Mouse (Mus musculus) liver, embryonic 12.5 days (tissue): ENCODE data around the gene Slc35f4. TPM values are rescaled to one million over a fixed set of nuclear protein-coding genes. Genes with fewer than 3 reads are reported as not detected.

Source experiments
- ATAC-seq: fragments of 200-750 bp; cut with Nextera tagmentation; 2 replicates; pipeline ENCODE4 v1.8.0; 2017; ENCODE audit warnings: moderate number of reproducible peaks, mild to moderate bottlenecking, moderate library complexity
- H3K27ac ChIP-seq: fragments of 300-500 bp; sonication (generic); 2 replicates; pipeline ENCODE4 v1.5.1; 2016; ENCODE audit warnings: mild to moderate bottlenecking
- H3K27me3 ChIP-seq: fragments of 300-500 bp; sonication (generic); replicated peaks from 2 replicates; pipeline ENCODE4 v1.6.1; 2016; ENCODE audit warnings: mild to moderate bottlenecking, moderate library complexity
- H3K36me3 ChIP-seq: fragments of 300-500 bp; sonication (generic); 2 replicates; pipeline ENCODE4 v1.6.1; 2016; ENCODE audit warnings: mild to moderate bottlenecking, moderate library complexity
- H3K4me1 ChIP-seq: fragments of 300-500 bp; sonication (generic); 2 replicates; pipeline ENCODE4 v1.6.1; 2016
- H3K4me2 ChIP-seq: fragments of 300-500 bp; sonication (generic); 2 replicates; pipeline ENCODE4 v1.6.1; 2016; ENCODE audit warnings: mild to moderate bottlenecking, moderate library complexity
- H3K4me3 ChIP-seq: fragments of 300-500 bp; sonication (generic); 2 replicates; pipeline ENCODE4 v1.5.1; 2016; ENCODE audit warnings: mild to moderate bottlenecking, moderate library complexity
- H3K9ac ChIP-seq: fragments of 300-500 bp; sonication (generic); 2 replicates; pipeline ENCODE4 v1.6.1; 2016; ENCODE audit warnings: mild to moderate bottlenecking, moderate library complexity
- H3K9me3 ChIP-seq: fragments of 300-500 bp; sonication (generic); replicated peaks from 2 replicates; pipeline ENCODE4 v1.6.1; 2016; ENCODE audit warnings: mild to moderate bottlenecking, moderate library complexity
- WGBS: fragments of 180-500 bp; shearing (Covaris S2); methylation state at CpG from one replicate; pipeline ENCODE4 v1.1.7; 2016; ENCODE audit not compliant: insufficient replicate concordance; 5-methylcytosine and 5-hydroxymethylcytosine counted together
- polyA plus RNA-seq: library from polyadenylated mRNA; unstranded; fragments of >200 nt; fragmentation: Nextera tagmentation; extraction: Ambion mirVana; gene quantifications from 2 replicates; pipeline ENCODE4 v1.2.1, GENCODE M21; 2016

Gene Slc35f4
- 0.10 and 0.16 TPM in 2 replicates for polyA plus RNA-seq

DNA sequence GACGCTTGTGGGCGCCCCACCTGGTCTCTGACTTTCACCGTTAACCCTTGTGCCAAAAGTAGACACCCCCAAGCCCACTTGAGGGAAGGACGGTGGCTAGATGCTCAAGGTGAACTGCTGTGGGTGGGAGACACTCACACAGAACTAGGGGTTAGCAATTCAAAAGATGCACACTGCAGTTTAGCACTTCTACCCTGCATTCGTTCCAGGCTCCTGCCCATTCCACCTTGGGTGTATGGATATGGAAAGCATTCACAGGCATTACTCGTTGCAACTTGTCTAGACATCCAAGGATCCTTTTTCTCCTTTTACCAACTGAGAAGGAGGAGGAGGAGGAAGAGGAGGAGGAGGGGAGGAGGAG is at the start of gene Slc35f4:
TSS of gene Slc35f4 (minus strand) at position 116 of the 361 bp plus-strand sequence.
- ATAC-seq: no peak
- Histone ChIP-seq H3K36me3 (no peaks in the 10 kb centered on the region), H3K9me3 (no peaks in the 10 kb centered on the region), H3K4me2 (peak within 1 kb of the TSS; percentile 52), H3K27ac (no peak within 1 kb of the TSS), H3K4me3 (no peak within 1 kb of the TSS), H3K9ac (no peak within 1 kb of the TSS), H3K27me3 (peaks cover 17% of the 10 kb centered on the region), H3K4me1 (peaks cover 4% of the 10 kb centered on the region; the same call in 1 of the 2 replicates)
- 20% methylated on average over 6 of the region's 6 CpGs for WGBS

DNA sequence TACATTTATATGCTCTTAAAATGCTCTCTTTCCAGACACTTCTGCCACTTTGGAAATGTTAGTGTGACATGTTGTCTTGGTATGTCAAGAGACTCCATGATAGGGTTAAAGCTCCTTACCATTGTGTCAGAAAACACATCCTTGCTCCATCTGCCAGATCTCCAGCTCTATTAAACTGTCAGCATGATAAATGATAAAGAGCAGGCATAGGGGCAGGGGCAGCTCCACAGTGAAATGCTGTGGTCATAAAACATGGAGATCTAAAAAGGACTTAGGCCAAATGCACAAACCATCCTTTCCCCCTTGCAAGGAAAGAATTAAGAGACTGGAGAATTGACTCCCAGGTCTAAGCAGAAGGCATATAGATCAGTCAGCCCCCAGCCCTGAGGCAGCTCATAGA is 42.5 kb upstream of the Slc35f4 start:
- H3K36me3 ChIP-seq: no peaks in the 10 kb centered on the region
- H3K27me3 ChIP-seq: no peaks in the 10 kb centered on the region
- no peak overlapping the region for H3K4me3 ChIP-seq
- no peak overlapping the region for H3K4me2 ChIP-seq
- no peak overlapping the region for H3K9ac ChIP-seq
- no peaks in the 10 kb centered on the region for H3K9me3 ChIP-seq
- H3K27ac ChIP-seq: no peak overlapping the region
- no peak for ATAC-seq
- H3K4me1 ChIP-seq: no peaks in the 10 kb centered on the region

DNA sequence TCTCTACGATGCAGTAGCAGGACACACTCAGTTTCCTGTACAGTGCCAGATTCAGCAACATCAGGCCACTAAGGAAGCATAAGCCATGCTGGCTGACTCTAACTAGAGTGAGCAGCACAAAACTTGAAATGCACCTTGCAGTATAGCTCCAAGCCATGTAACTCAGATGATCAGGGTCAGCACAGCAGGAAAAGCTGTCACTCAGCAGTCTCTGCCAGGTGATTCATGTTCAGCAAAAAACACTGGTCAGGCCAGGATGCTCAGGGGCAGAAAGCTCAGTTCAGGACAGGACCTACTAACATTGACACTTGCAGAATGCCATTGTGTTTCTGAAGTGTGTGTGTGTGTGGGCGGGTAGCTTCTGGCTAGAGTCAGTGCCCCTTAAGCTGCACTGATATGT is 34.9 kb upstream of the Slc35f4 start:
- no peaks in the 10 kb centered on the region for H3K4me1 ChIP-seq
- H3K36me3 ChIP-seq: no peaks in the 10 kb centered on the region
- no peaks in the 10 kb centered on the region for H3K27me3 ChIP-seq
- H3K4me3 ChIP-seq: no peak overlapping the region
- 49% methylated on average over 2 of the region's 2 CpGs for WGBS
- no peak for ATAC-seq
- no peak overlapping the region for H3K4me2 ChIP-seq
- no peak overlapping the region for H3K27ac ChIP-seq
- no peaks in the 10 kb centered on the region for H3K9me3 ChIP-seq
- no peak overlapping the region for H3K9ac ChIP-seq

DNA sequence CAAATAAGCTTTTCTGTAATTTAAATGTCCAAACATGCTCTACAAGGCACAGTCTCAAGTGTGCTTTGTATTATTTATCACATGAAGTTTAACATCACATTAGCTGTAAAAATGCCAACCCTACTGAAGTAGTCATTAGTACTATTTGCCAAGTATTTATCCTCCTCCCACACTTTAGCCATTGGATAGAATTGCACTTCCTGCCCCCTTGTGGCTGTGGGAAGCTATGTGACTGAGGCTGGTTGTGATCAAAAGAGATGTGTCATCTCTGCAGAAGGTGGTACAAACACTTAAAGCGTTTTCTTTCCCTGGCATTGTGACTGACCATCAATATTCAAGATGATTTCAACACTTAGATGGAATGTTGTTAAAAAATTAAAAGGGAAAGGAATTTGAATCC is 14.3 kb upstream of the Slc35f4 start:
- no peaks in the 10 kb centered on the region for H3K9me3 ChIP-seq
- H3K4me2 ChIP-seq: no peak overlapping the region
- H3K36me3 ChIP-seq: no peaks in the 10 kb centered on the region
- H3K4me3 ChIP-seq: no peak overlapping the region
- H3K9ac ChIP-seq: no peak overlapping the region
- ATAC-seq: no peak
- no peaks in the 10 kb centered on the region for H3K4me1 ChIP-seq
- H3K27me3 ChIP-seq: no peaks in the 10 kb centered on the region
- no peak overlapping the region for H3K27ac ChIP-seq
- 24% methylated on average over 1 of the region's 1 CpGs for WGBS

GRCm38 (mm10) chr14:49525176-49525930 is 493 bp downstream of the Slc35f4 start:
- no peak overlapping the region for H3K27ac ChIP-seq
- H3K4me3 ChIP-seq: no peak overlapping the region
- WGBS: 3% methylated on average over 57 of the region's 63 CpGs
- peak; percentile 40; the same call in 1 of the 2 replicates for ATAC-seq
- no peaks in the 10 kb centered on the region for H3K36me3 ChIP-seq
- H3K9me3 ChIP-seq: no peaks in the 10 kb centered on the region
- H3K9ac ChIP-seq: no peak overlapping the region
- H3K27me3 ChIP-seq: peaks cover 17% of the 10 kb centered on the region
- peak overlapping the region; percentile 52 for H3K4me2 ChIP-seq
- H3K4me1 ChIP-seq: peaks cover 4% of the 10 kb centered on the region; the same call in 1 of the 2 replicates

DNA sequence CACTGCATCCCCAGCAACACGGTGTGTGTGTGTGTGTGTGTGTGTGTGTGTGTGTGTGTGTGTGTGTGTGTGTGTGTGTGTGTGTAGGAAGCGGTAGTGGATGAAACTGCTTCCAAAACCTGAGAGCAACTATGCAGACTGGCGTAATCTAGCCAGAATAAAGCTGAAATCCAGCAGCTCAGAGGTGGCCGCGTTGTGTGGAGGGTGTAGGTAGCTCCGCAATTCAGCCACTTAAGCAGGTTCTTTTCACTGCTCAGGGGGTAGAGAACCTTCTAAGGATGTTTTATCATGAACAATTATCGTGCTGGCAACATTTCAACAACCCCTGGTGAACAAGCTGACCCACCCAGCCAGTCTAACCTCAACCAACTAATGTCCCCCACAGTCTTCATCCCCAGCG is 1.2 kb downstream of the Slc35f4 start:
- Histone ChIP-seq H3K36me3 (no peaks in the 10 kb centered on the region), H3K9me3 (no peaks in the 10 kb centered on the region), H3K27me3 (peaks cover 17% of the 10 kb centered on the region), H3K4me1 (peaks cover 4% of the 10 kb centered on the region; the same call in 1 of the 2 replicates), H3K4me3 (no peak overlapping the region), H3K4me2 (no peak overlapping the region), H3K9ac (no peak overlapping the region), H3K27ac (no peak overlapping the region)
- ATAC-seq: no peak
- 62% methylated on average over 6 of the region's 8 CpGs for WGBS

GRCm38 (mm10) chr14:49515096-49515665 is 10.7 kb downstream of the Slc35f4 start:
- H3K4me3 ChIP-seq: no peak overlapping the region
- H3K9ac ChIP-seq: no peak overlapping the region
- H3K4me1 ChIP-seq: no peaks in the 10 kb centered on the region
- H3K27ac ChIP-seq: no peak overlapping the region
- WGBS: 60% methylated on average over 2 of the region's 2 CpGs
- H3K4me2 ChIP-seq: no peak overlapping the region
- H3K27me3 ChIP-seq: no peaks in the 10 kb centered on the region
- no peaks in the 10 kb centered on the region for H3K9me3 ChIP-seq
- ATAC-seq: no peak
- no peaks in the 10 kb centered on the region for H3K36me3 ChIP-seq

DNA sequence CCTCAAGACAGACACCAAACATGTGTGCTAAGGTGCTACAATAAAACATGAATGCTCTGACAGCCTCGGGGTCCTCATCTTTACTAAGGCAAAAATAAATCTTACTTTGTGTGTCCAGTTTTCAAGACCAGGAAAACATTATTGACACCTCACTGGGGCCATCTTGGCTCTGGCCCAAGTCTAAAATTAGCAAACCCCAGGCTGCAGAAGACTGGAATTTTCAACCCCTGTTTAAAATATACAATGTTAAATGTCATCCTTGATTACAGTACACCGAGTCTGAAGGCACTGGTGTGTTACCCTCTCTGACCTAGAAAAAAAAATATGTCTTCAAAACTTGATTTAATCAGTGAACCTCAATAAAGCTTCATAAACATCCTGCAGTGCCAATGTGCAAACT is 11.7 kb downstream of the Slc35f4 start:
- Histone ChIP-seq H3K4me3 (no peak overlapping the region), H3K27me3 (no peaks in the 10 kb centered on the region), H3K36me3 (no peaks in the 10 kb centered on the region), H3K9ac (no peak overlapping the region), H3K27ac (no peak overlapping the region), H3K4me1 (no peaks in the 10 kb centered on the region), H3K4me2 (no peak overlapping the region), H3K9me3 (no peaks in the 10 kb centered on the region)
- ATAC-seq: no peak
- WGBS: 53% methylated on average over 2 of the region's 2 CpGs

- Histone ChIP-seq H3K36me3 (no peaks in the 10 kb centered on the region), H3K4me2 (no peak overlapping the region), H3K9ac (no peak overlapping the region), H3K27me3 (no peaks in the 10 kb centered on the region), H3K27ac (no peak overlapping the region), H3K9me3 (no peaks in the 10 kb centered on the region), H3K4me3 (no peak overlapping the region), H3K4me1 (no peaks in the 10 kb centered on the region)
- WGBS: 65% methylated on average over 1 of the region's 1 CpGs
- no peak for ATAC-seq
These were observed 30.7 kb downstream of the Slc35f4 start for GRCm38 (mm10) chr14:49495192-49495591.

DNA sequence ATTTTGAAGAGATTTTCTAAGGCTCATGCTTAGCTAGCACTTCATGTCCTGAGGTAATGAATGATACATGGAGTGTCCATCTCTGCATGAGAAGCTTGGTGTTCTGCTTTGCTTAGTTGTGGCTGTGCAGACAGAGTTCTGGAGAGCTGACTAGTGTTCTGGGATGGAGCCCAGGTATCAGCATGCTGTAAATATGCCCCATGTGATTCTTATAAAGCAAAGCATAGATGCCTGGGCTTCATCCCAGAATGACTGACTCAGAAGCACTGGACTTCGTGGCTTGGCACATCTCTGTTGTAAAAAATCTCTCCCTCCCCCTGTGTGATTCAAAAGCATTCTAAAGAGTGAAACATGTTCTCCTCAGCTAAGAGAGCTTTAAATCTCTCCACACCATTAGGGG is 32.1 kb downstream of the Slc35f4 start:
- H3K9me3 ChIP-seq: no peaks in the 10 kb centered on the region
- no peak overlapping the region for H3K9ac ChIP-seq
- no peak overlapping the region for H3K4me2 ChIP-seq
- H3K27ac ChIP-seq: no peak overlapping the region
- H3K4me3 ChIP-seq: no peak overlapping the region
- H3K27me3 ChIP-seq: no peaks in the 10 kb centered on the region
- WGBS: 42% methylated on average over 1 of the region's 1 CpGs
- no peaks in the 10 kb centered on the region for H3K36me3 ChIP-seq
- ATAC-seq: no peak
- no peaks in the 10 kb centered on the region for H3K4me1 ChIP-seq

- Histone ChIP-seq H3K36me3 (no peaks in the 10 kb centered on the region), H3K4me2 (no peak overlapping the region), H3K9me3 (no peaks in the 10 kb centered on the region), H3K4me3 (no peak overlapping the region), H3K27me3 (no peaks in the 10 kb centered on the region), H3K9ac (no peak overlapping the region), H3K27ac (no peak overlapping the region), H3K4me1 (no peaks in the 10 kb centered on the region)
- ATAC-seq: no peak
- 57% methylated on average over 3 of the region's 3 CpGs for WGBS
These were observed 33.3 kb downstream of the Slc35f4 start for GRCm38 (mm10) chr14:49492506-49492905.

GRCm38 (mm10) chr14:49476602-49477001 is 49.2 kb downstream of the Slc35f4 start:
- 55% methylated on average over 2 of the region's 2 CpGs for WGBS
- Histone ChIP-seq H3K36me3 (no peaks in the 10 kb centered on the region), H3K9ac (no peak overlapping the region), H3K27me3 (no peaks in the 10 kb centered on the region), H3K4me3 (no peak overlapping the region), H3K4me1 (no peaks in the 10 kb centered on the region), H3K9me3 (no peaks in the 10 kb centered on the region), H3K4me2 (no peak overlapping the region), H3K27ac (no peak overlapping the region)
- ATAC-seq: no peak
